Mouse (Mus musculus) heart, adult 2 months (tissue): ENCODE results near the gene Map3k7. TPM values are rescaled to one million over a fixed set of nuclear protein-coding genes. Genes with fewer than 3 reads are reported as not detected.
A peak's percentile ranks its signal among the peaks of the same experiment; 100 is the strongest.

Experiments
- DNase-seq, 2 experiments: peaks; one replicate each; pipeline ENCODE4 v3.0.0; 2021
- H3K27ac ChIP-seq: fragments of 200-600 bp; 2 replicates; pipeline ENCODE4 v1.8.1; 2022
- H3K27me3 ChIP-seq: fragments of 200-500 bp; 2 replicates; pipeline ENCODE4 v1.6.1; 2012; ENCODE audit warnings: mild to moderate bottlenecking, low read length, inconsistent platforms, mixed read lengths; ENCODE audit not compliant: control insufficient read depth, insufficient read depth
- H3K36me3 ChIP-seq: fragments of 200-500 bp; 2 replicates; pipeline ENCODE4 v1.6.1; 2012; ENCODE audit warnings: low read length, inconsistent platforms; ENCODE audit not compliant: control insufficient read depth, insufficient read depth
- H3K4me1 ChIP-seq: fragments of 200-500 bp; 2 replicates; pipeline ENCODE4 v1.6.1; 2011; ENCODE audit warnings: low read length; ENCODE audit not compliant: control insufficient read depth, insufficient read depth
- H3K4me3 ChIP-seq: fragments of 200-600 bp; 2 replicates; pipeline ENCODE4 v1.8.1; 2022
- H3K79me2 ChIP-seq: fragments of 200-500 bp; replicated peaks from 2 replicates; pipeline ENCODE4 v1.6.1; 2012; ENCODE audit warnings: mild to moderate bottlenecking, inconsistent platforms, low read length, moderate library complexity, mixed read lengths; ENCODE audit not compliant: control insufficient read depth, insufficient read depth
- H3K9ac ChIP-seq: fragments of 200-500 bp; 2 replicates; pipeline ENCODE4 v1.6.1; 2012; ENCODE audit warnings: low read depth, mild to moderate bottlenecking, control low read depth, inconsistent platforms, low read length, mixed read lengths
- CTCF ChIP-seq: fragments of 200-600 bp; IDR thresholded peaks from 2 replicates; pipeline ENCODE4 v1.8.1; 2022; ENCODE audit warnings: antibody characterized with exemption, mild to moderate bottlenecking, moderate library complexity
- EP300 ChIP-seq: fragments of 200-500 bp; IDR thresholded peaks from 2 replicates; pipeline ENCODE4 v1.6.1; 2011; ENCODE audit warnings: low read depth, low read length, control low read depth; ENCODE audit not compliant: insufficient read depth
- POLR2A ChIP-seq: fragments of 200-500 bp; IDR thresholded peaks from 2 replicates; pipeline ENCODE4 v1.6.1; 2011; ENCODE audit warnings: mild to moderate bottlenecking, low read depth, low read length, control low read depth; ENCODE audit not compliant: insufficient read depth
- WGBS: fragments of 180-500 bp; shearing (Covaris S2); methylation state at CpG from one replicate; pipeline ENCODE4 v1.1.7; 2018; 5-methylcytosine and 5-hydroxymethylcytosine counted together
- intact Hi-C: fragments of 180-260 bp; cut with DNase I; formaldehyde crosslinking; loops from one replicate; pipeline ENCODE4 v1.15.1; 2025
- polyA plus RNA-seq: library from polyadenylated mRNA; depleted of rRNA; stranded (reverse); fragments of >200 nt; gene quantifications from 2 replicates; pipeline ENCODE4 v1.2.3, GENCODE M21; 2012
- total RNA-seq, 2 experiments: library from RNA; stranded (reverse); gene quantifications; 2 replicates each; pipeline ENCODE4 v1.2.3; 2021

Map3k7 gene
- total and polyA plus RNA-seq, 3 experiments: 34.9 to 45.9 (median 42.6) TPM

GRCm38 (mm10) chr4:31924301-31925185 is 39.4 kb upstream of the Map3k7 start:
- Histone ChIP-seq H3K36me3 (no peaks in the 10 kb centered on the region), H3K27ac (no peak overlapping the region), H3K79me2 (no peaks in the 10 kb centered on the region), H3K27me3 (no peaks in the 10 kb centered on the region), H3K9ac (no peak overlapping the region), H3K4me1 (no peaks in the 10 kb centered on the region), H3K4me3 (no peak overlapping the region)
- no peak for DNase-seq
- intact Hi-C loops: no loop called here
- 54% methylated on average over 14 of the region's 14 CpGs for WGBS
- TF ChIP-seq CTCF (peak; percentile 28), POLR2A (no peak), EP300 (no peak)

GRCm38 (mm10) chr4:31933171-31933570 is 30.7 kb upstream of the Map3k7 start:
- H3K79me2 ChIP-seq: no peaks in the 10 kb centered on the region
- peaks cover 4% of the 10 kb centered on the region for H3K27me3 ChIP-seq
- H3K27ac ChIP-seq: no peak overlapping the region
- no peaks in the 10 kb centered on the region for H3K36me3 ChIP-seq
- no peak for DNase-seq
- WGBS: 25% methylated on average over 3 of the region's 3 CpGs
- no peaks in the 10 kb centered on the region for H3K4me1 ChIP-seq
- no peak overlapping the region for H3K4me3 ChIP-seq
- intact Hi-C loops: no loop called here
- H3K9ac ChIP-seq: no peak overlapping the region
- TF ChIP-seq EP300 (no peak), POLR2A (no peak), CTCF (no peak)

- intact Hi-C loops: no loop called here
- Histone ChIP-seq H3K79me2 (no peaks in the 10 kb centered on the region), H3K4me1 (no peaks in the 10 kb centered on the region), H3K36me3 (no peaks in the 10 kb centered on the region), H3K27me3 (peaks cover 4% of the 10 kb centered on the region), H3K27ac (no peak overlapping the region), H3K4me3 (no peak overlapping the region), H3K9ac (no peak overlapping the region)
- no peak for DNase-seq
- TF ChIP-seq EP300 (no peak), POLR2A (no peak), CTCF (no peak)
- WGBS: 50% methylated on average over 3 of the region's 3 CpGs
Measured at GRCm38 (mm10) chr4:31935831-31936306, 28.0 kb upstream of the Map3k7 start.

- 22% methylated on average over 8 of the region's 8 CpGs for WGBS
- H3K4me1 ChIP-seq: no peaks in the 10 kb centered on the region
- peaks cover 4% of the 10 kb centered on the region for H3K27me3 ChIP-seq
- intact Hi-C loops: no loop called here
- H3K9ac ChIP-seq: no peak overlapping the region
- H3K36me3 ChIP-seq: no peaks in the 10 kb centered on the region
- TF ChIP-seq EP300 (no peak), POLR2A (no peak), CTCF (no peak)
- H3K79me2 ChIP-seq: no peaks in the 10 kb centered on the region
- no peak overlapping the region for H3K27ac ChIP-seq
- no peak for DNase-seq
- no peak overlapping the region for H3K4me3 ChIP-seq
Measured at GRCm38 (mm10) chr4:31936358-31936757, 27.5 kb upstream of the Map3k7 start.

GRCm38 (mm10) chr4:31936911-31937375 is 27.0 kb upstream of the Map3k7 start:
- Histone ChIP-seq H3K27me3 (peaks cover 4% of the 10 kb centered on the region), H3K79me2 (no peaks in the 10 kb centered on the region), H3K27ac (no peak overlapping the region), H3K36me3 (no peaks in the 10 kb centered on the region), H3K4me1 (no peaks in the 10 kb centered on the region), H3K4me3 (no peak overlapping the region), H3K9ac (no peak overlapping the region)
- DNase-seq: no peak
- no peak for TF ChIP-seq EP300
- no peak for TF ChIP-seq POLR2A
- no peak for TF ChIP-seq CTCF
- intact Hi-C loops: no loop called here
- 35% methylated on average over 15 of the region's 15 CpGs for WGBS
